Mouse (Mus musculus) limb, embryonic 11.5 days (tissue): ENCODE data around the gene 1110032A03Rik. TPM values are rescaled to one million over a fixed set of nuclear protein-coding genes. Genes with fewer than 3 reads are reported as not detected.
A peak's percentile ranks its signal among the peaks of the same experiment; 100 is the strongest.

ENCODE experiments used
- ATAC-seq: fragments of 200-750 bp; cut with Nextera tagmentation; 2 replicates; pipeline ENCODE4 v1.8.0; 2017; ENCODE audit warnings: low read depth; ENCODE audit not compliant: insufficient number of reproducible peaks, low FRiP score, low TSS enrichment
- DNase-seq: peaks from one replicate; pipeline ENCODE4 v3.0.0-alpha.2; 2015; ENCODE audit warnings: low spot score
- H3K27ac ChIP-seq: fragments of 300-500 bp; sonication (generic); replicated peaks from 2 replicates; pipeline ENCODE4 v1.5.1; 2014; ENCODE audit warnings: low read depth, mild to moderate bottlenecking, low read length
- H3K27me3 ChIP-seq: fragments of 300-500 bp; sonication (generic); 2 replicates; pipeline ENCODE4 v1.6.1; 2014; ENCODE audit warnings: mild to moderate bottlenecking, low read length, mixed read lengths; ENCODE audit not compliant: control insufficient read depth, insufficient read depth
- H3K36me3 ChIP-seq: fragments of 300-500 bp; sonication (generic); 2 replicates; pipeline ENCODE4 v1.6.1; 2014; ENCODE audit warnings: mild to moderate bottlenecking, low read length, moderate library complexity, mixed read lengths; ENCODE audit not compliant: control insufficient read depth, insufficient read depth
- H3K4me1 ChIP-seq: fragments of 300-500 bp; sonication (generic); 2 replicates; pipeline ENCODE4 v1.6.1; 2014; ENCODE audit warnings: low read length, mixed read lengths; ENCODE audit not compliant: control insufficient read depth, insufficient read depth
- H3K4me2 ChIP-seq: fragments of 300-500 bp; sonication (generic); 2 replicates; pipeline ENCODE4 v1.6.1; 2014; ENCODE audit warnings: low read depth, mild to moderate bottlenecking, moderate library complexity; ENCODE audit not compliant: severe bottlenecking
- H3K4me3 ChIP-seq: fragments of 300-500 bp; sonication (generic); 2 replicates; pipeline ENCODE4 v1.5.1; 2014; ENCODE audit warnings: low read depth, low read length
- H3K9ac ChIP-seq: fragments of 300-500 bp; sonication (generic); 2 replicates; pipeline ENCODE4 v1.6.1; 2014; ENCODE audit warnings: mild to moderate bottlenecking, low read length
- H3K9me3 ChIP-seq: fragments of 300-500 bp; sonication (generic); 2 replicates; pipeline ENCODE4 v1.6.1; 2016; ENCODE audit warnings: low read length; ENCODE audit not compliant: control insufficient read depth
- WGBS: fragments of 180-500 bp; shearing (Covaris S2); extraction: QIAGEN DNeasy Blood & Tissue Kit; methylation state at CpG from one replicate; pipeline ENCODE4 v1.1.7; 2014; 5-methylcytosine and 5-hydroxymethylcytosine counted together
- polyA plus RNA-seq: library from polyadenylated mRNA; unstranded; fragments of >200 nt; fragmentation: Nextera tagmentation; extraction: Ambion mirVana; gene quantifications from 2 replicates; pipeline ENCODE4 v1.2.1, GENCODE M21; 2014

Gene 1110032A03Rik
- 28.9 and 30.7 TPM in 2 replicates for polyA plus RNA-seq

- peak; percentile 85 for ATAC-seq
- Histone ChIP-seq H3K36me3 (peaks cover 2% of the 10 kb centered on the region; the same call in 1 of the 2 replicates), H3K27me3 (no peaks in the 10 kb centered on the region), H3K9me3 (no peaks in the 10 kb centered on the region), H3K4me2 (peak within 1 kb of the TSS; percentile 69), H3K27ac (peak within 1 kb of the TSS; percentile 65), H3K9ac (peak within 1 kb of the TSS; percentile 89), H3K4me3 (peak within 1 kb of the TSS; percentile 87), H3K4me1 (peaks cover 7% of the 10 kb centered on the region; the same call in 1 of the 2 replicates)
- peak; percentile 95 for DNase-seq
- under 1% methylated on average over 41 of the region's 51 CpGs for WGBS
Observed at GRCm38 (mm10) chr9:50774991-50775612, at the start of gene 1110032A03Rik, which contains the start of gene Alg9. TSS of gene 1110032A03Rik (minus strand) at chr9:50775520. TSS of gene Alg9 (plus strand) at chr9:50775019.

- Histone ChIP-seq H3K4me2 (no peak overlapping the region), H3K27ac (no peak overlapping the region), H3K4me1 (no peaks in the 10 kb centered on the region), H3K9me3 (no peaks in the 10 kb centered on the region), H3K36me3 (no peaks in the 10 kb centered on the region; the same call in 1 of the 2 replicates), H3K4me3 (no peak overlapping the region), H3K27me3 (no peaks in the 10 kb centered on the region), H3K9ac (no peak overlapping the region)
- WGBS: 91% methylated on average over 11 of the region's 11 CpGs
- DNase-seq: no peak
- ATAC-seq: no peak
Observed at GRCm38 (mm10) chr9:50823779-50824453, 48.6 kb upstream of the 1110032A03Rik start.

- 93% methylated on average over 5 of the region's 5 CpGs for WGBS
- H3K4me1 ChIP-seq: no peaks in the 10 kb centered on the region
- no peaks in the 10 kb centered on the region; the same call in 1 of the 2 replicates for H3K36me3 ChIP-seq
- ATAC-seq: no peak
- H3K27ac ChIP-seq: no peak overlapping the region
- no peak for DNase-seq
- H3K4me2 ChIP-seq: no peak overlapping the region
- no peaks in the 10 kb centered on the region for H3K9me3 ChIP-seq
- H3K27me3 ChIP-seq: no peaks in the 10 kb centered on the region
- no peak overlapping the region for H3K9ac ChIP-seq
- H3K4me3 ChIP-seq: no peak overlapping the region
Observed at GRCm38 (mm10) chr9:50822216-50822615, 46.9 kb upstream of the 1110032A03Rik start.

DNA sequence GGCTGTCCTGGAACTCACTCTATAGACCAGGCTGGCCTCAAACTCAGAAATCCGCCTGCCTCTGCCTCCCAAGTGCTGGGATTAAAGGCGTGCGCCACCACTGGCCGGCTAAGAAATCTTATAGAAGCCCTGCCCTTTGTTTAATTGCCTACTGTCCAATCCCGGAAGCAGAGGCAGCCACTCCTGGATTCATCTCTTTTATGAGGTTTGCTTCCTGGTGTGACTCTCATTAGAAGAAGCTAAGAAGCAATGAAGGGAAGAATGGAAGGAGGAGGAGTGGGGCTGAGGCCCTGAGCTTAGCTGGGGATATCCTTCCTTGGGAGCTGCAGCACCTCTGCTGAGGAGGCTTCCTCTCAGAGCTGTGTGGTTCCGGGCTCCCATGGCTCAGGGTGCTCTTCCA is 46.3 kb upstream of the 1110032A03Rik start:
- ATAC-seq (no peak), DNase-seq (no peak)
- Histone ChIP-seq H3K9me3 (no peaks in the 10 kb centered on the region), H3K9ac (no peak overlapping the region), H3K4me2 (no peak overlapping the region), H3K27me3 (no peaks in the 10 kb centered on the region), H3K36me3 (no peaks in the 10 kb centered on the region; the same call in none of the 2 replicates), H3K27ac (no peak overlapping the region), H3K4me3 (no peak overlapping the region), H3K4me1 (no peaks in the 10 kb centered on the region)
- 94% methylated on average over 6 of the region's 6 CpGs for WGBS

DNA sequence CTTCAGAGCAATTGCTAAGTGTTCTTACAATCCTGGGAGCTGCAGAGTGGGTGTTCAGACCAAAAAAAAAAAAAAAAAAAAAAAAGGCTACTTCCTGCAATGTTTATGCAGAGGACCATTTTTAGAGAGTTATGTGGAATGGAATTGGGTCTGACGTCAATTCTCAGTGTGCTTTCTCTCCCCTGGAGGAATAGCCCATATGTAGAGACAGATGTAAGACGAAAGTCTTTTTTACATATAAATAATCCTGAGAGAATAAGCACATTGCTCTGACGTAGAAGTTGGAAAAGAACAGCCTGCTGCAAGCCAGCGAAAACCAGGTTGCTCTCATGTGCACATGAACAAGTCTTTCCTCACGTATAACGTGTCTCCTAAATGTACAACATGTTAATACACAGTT is 44.4 kb upstream of the 1110032A03Rik start:
- no peak overlapping the region for H3K9ac ChIP-seq
- no peaks in the 10 kb centered on the region for H3K4me1 ChIP-seq
- no peak overlapping the region for H3K4me2 ChIP-seq
- WGBS: 92% methylated on average over 6 of the region's 6 CpGs
- no peak for DNase-seq
- no peak overlapping the region for H3K4me3 ChIP-seq
- peaks cover 2% of the 10 kb centered on the region for H3K36me3 ChIP-seq
- no peak overlapping the region for H3K27ac ChIP-seq
- no peaks in the 10 kb centered on the region for H3K27me3 ChIP-seq
- H3K9me3 ChIP-seq: no peaks in the 10 kb centered on the region
- no peak for ATAC-seq

GRCm38 (mm10) chr9:50818050-50818449 is 42.7 kb upstream of the 1110032A03Rik start:
- ATAC-seq: no peak
- Histone ChIP-seq H3K9me3 (no peaks in the 10 kb centered on the region), H3K4me2 (no peak overlapping the region), H3K27me3 (no peaks in the 10 kb centered on the region), H3K36me3 (peaks cover 6% of the 10 kb centered on the region), H3K4me1 (no peaks in the 10 kb centered on the region), H3K4me3 (no peak overlapping the region), H3K9ac (no peak overlapping the region), H3K27ac (no peak overlapping the region)
- WGBS: 94% methylated on average over 6 of the region's 6 CpGs
- no peak for DNase-seq

- ATAC-seq (no peak), DNase-seq (no peak)
- peaks cover 6% of the 10 kb centered on the region for H3K36me3 ChIP-seq
- H3K27ac ChIP-seq: no peak overlapping the region
- no peaks in the 10 kb centered on the region for H3K27me3 ChIP-seq
- H3K4me2 ChIP-seq: no peak overlapping the region
- WGBS: 92% methylated on average over 1 of the region's 1 CpGs
- no peak overlapping the region for H3K4me3 ChIP-seq
- no peaks in the 10 kb centered on the region for H3K4me1 ChIP-seq
- H3K9me3 ChIP-seq: no peaks in the 10 kb centered on the region
- no peak overlapping the region for H3K9ac ChIP-seq
Observed at GRCm38 (mm10) chr9:50816512-50816911, 41.2 kb upstream of the 1110032A03Rik start.

GRCm38 (mm10) chr9:50815666-50816065 is 40.3 kb upstream of the 1110032A03Rik start:
- no peak overlapping the region for H3K27ac ChIP-seq
- ATAC-seq (no peak), DNase-seq (no peak)
- H3K4me2 ChIP-seq: no peak overlapping the region
- H3K27me3 ChIP-seq: no peaks in the 10 kb centered on the region
- H3K4me1 ChIP-seq: no peaks in the 10 kb centered on the region
- no peak overlapping the region for H3K9ac ChIP-seq
- peaks cover 6% of the 10 kb centered on the region for H3K36me3 ChIP-seq
- WGBS: 97% methylated on average over 4 of the region's 4 CpGs
- H3K9me3 ChIP-seq: no peaks in the 10 kb centered on the region
- no peak overlapping the region for H3K4me3 ChIP-seq
